ENCODE assay signal across 20 mouse cellular contexts in genomic region chr6:135313981-135314380, GRCm38 (mm10). TPM values are rescaled to one million over a fixed set of nuclear protein-coding genes. Genes with fewer than 3 reads are reported as not detected.
A peak's percentile ranks its signal among the peaks of the same experiment; 100 is the strongest.
DNase-seq lines count a peak whose midpoint lies in the region; ATAC-seq and TF ChIP-seq lines count a peak whose summit lies in the region.
"Had no signal": no experiment of that assay in that cellular context is flagged by ENCODE, and none has a peak within 500 bp of the region (broad histone marks: within the 10 kb centered on the region; RNA-seq: fewer than 3 reads in every experiment).

No protein-coding gene starts in this region.

- H3K4me3 ChIP-seq in kidney, postnatal 0 days (replicated peaks; ENCODE audit: low read depth, low read length), result no peak overlapping the region
- H3K4me3 ChIP-seq: hindbrain, embryonic 13.5 days; intestine, embryonic 15.5 days; layer of hippocampus, adult 2 months; left cerebral cortex, adult 2 months; limb, embryonic 13.5 days had no signal

- no peak for ATAC-seq in kidney, postnatal 0 days (replicated peaks; ENCODE audit: low FRiP score, low read depth)
- ATAC-seq in megakaryocyte, adult 5-6 weeks (ENCODE audit: poor library complexity, severe bottlenecking), result no peak
- ATAC-seq: forebrain, embryonic 14.5 days; intestine, embryonic 15.5 days; midbrain, embryonic 16.5 days had no signal

- no peak overlapping the region for H3K4me2 ChIP-seq in kidney, postnatal 0 days (ENCODE audit: low read length)
- H3K4me2 ChIP-seq: hindbrain, embryonic 13.5 days; intestine, embryonic 15.5 days; limb, embryonic 13.5 days had no signal

- no peaks in the 10 kb centered on the region for H3K36me3 ChIP-seq in kidney, postnatal 0 days (ENCODE audit: insufficient read depth, low read length)
- H3K36me3 ChIP-seq: hindbrain, embryonic 13.5 days; intestine, embryonic 15.5 days; limb, embryonic 13.5 days had no signal

- H3K27me3 ChIP-seq in kidney, postnatal 0 days (ENCODE audit: insufficient read depth, low read length), result no peaks in the 10 kb centered on the region
- H3K27me3 ChIP-seq: hindbrain, embryonic 13.5 days; intestine, embryonic 15.5 days; limb, embryonic 13.5 days had no signal

- TF ChIP-seq CTCF in kidney, postnatal 0 days (IDR thresholded peaks at IDR 0.05; ENCODE audit: low read depth), result no peak

- no peak overlapping the region for H3K9ac ChIP-seq in kidney, postnatal 0 days (ENCODE audit: low read depth, low read length)
- H3K9ac ChIP-seq: hindbrain, embryonic 13.5 days; intestine, embryonic 15.5 days; limb, embryonic 13.5 days had no signal

- DNase-seq in adrenal gland, postnatal 10 days, result peak; percentile 15
- no peak for DNase-seq in adrenal gland, postnatal 14 days
- peak; percentile 46 for DNase-seq in kidney, postnatal 0 days (ENCODE audit: low spot score)
- no peak for DNase-seq in kidney, adult 11 months
- peak; percentile 33 for DNase-seq in ZHBTc4 (ENCODE audit: low read depth, low spot score)
- DNase-seq in gastrocnemius, postnatal 25 days, result peak; percentile 75
- no peak for DNase-seq in spleen, postnatal 10 days (ENCODE audit: low spot score in 2 of 2)
- DNase-seq: cerebellum, postnatal 25 days; lung, adult 18-20 months; right cerebral cortex, postnatal 14 days had no signal

- H3K27ac ChIP-seq in kidney, postnatal 0 days, result no peak overlapping the region
- H3K27ac ChIP-seq: hindbrain, embryonic 13.5 days; intestine, embryonic 15.5 days; layer of hippocampus, adult 2 months; left cerebral cortex, adult 2 months; limb, embryonic 13.5 days had no signal

- no peaks in the 10 kb centered on the region for H3K9me3 ChIP-seq in kidney, postnatal 0 days (replicated peaks; ENCODE audit: low read length)
- H3K9me3 ChIP-seq: hindbrain, embryonic 13.5 days; intestine, embryonic 15.5 days; limb, embryonic 13.5 days had no signal

- H3K4me1 ChIP-seq in kidney, postnatal 0 days (replicated peaks; ENCODE audit: insufficient read depth, low read length), result 0 out of 2 replicates have a peak, but pooled peaks cover 6% of the 10 kb centered on the region
- H3K4me1 ChIP-seq: hindbrain, embryonic 13.5 days; intestine, embryonic 15.5 days had no signal

- 39% methylated on average over 9 of the region's 9 CpGs for WGBS in kidney, postnatal 0 days

RNA-seq across cellular contexts. Expression of gene Pbp2, which starts 3.8 kb away (rescaled TPM):
- total RNA-seq in adrenal gland, postnatal 10 days (2021), result not detected
- not detected in 2 replicates for total RNA-seq in adrenal gland, postnatal 14 days (2021)
- 0.20 and 0.42 TPM in 2 replicates for polyA plus RNA-seq in kidney, postnatal 0 days (2015; fragmentation: Nextera tagmentation; extraction: Ambion mirVana)
- total RNA-seq in gastrocnemius, postnatal 25 days (2021), result not detected
- not detected in 2 replicates for total RNA-seq in megakaryocyte, adult 5-6 weeks (2015)
- total RNA-seq in megakaryocyte, adult 5-6 weeks (2017), result not detected in 2 replicates
- total RNA-seq: megakaryocyte progenitor cell, adult 5-6 weeks had no signal
- polyA plus RNA-seq: forebrain, embryonic 14.5 days; midbrain, embryonic 16.5 days; neural tube, embryonic 11.5 days had no signal

RNA-seq across cellular contexts. Expression of gene Emp1, which starts 48.4 kb away (rescaled TPM):
- total RNA-seq in adrenal gland, postnatal 10 days (2021), result 10 to 100 TPM; 89.8 to 92.9 TPM
- total RNA-seq in adrenal gland, postnatal 14 days (2021), result 56.4 and 62.6 TPM in 2 replicates
- 54.7 and 55.7 TPM in 2 replicates for polyA plus RNA-seq in kidney, postnatal 0 days (2015; fragmentation: Nextera tagmentation; extraction: Ambion mirVana)
- total RNA-seq in gastrocnemius, postnatal 25 days (2021), result 10 to 100 TPM; 47.3 to 59.7 TPM
- total RNA-seq in megakaryocyte, adult 5-6 weeks (2015), result 0.80 and 0.83 TPM in 2 replicates
- 2.2 and 3.0 TPM in 2 replicates for total RNA-seq in megakaryocyte, adult 5-6 weeks (2017)

RNA-seq across cellular contexts. Expression of gene Gsg1, which starts 59.8 kb away (rescaled TPM):
- not detected for total RNA-seq in adrenal gland, postnatal 10 days (2021)
- total RNA-seq in adrenal gland, postnatal 14 days (2021), result not detected in 2 replicates
- 0.37 and 0.62 TPM in 2 replicates for polyA plus RNA-seq in kidney, postnatal 0 days (2015; fragmentation: Nextera tagmentation; extraction: Ambion mirVana)
- not detected for total RNA-seq in gastrocnemius, postnatal 25 days (2021)
- not detected in 2 replicates for total RNA-seq in megakaryocyte, adult 5-6 weeks (2015)
- 0.44 TPM in 1 of 2 replicates, not detected in the other for total RNA-seq in megakaryocyte, adult 5-6 weeks (2017)
- total RNA-seq: left cerebral cortex, adult 2 months; megakaryocyte progenitor cell, adult 5-6 weeks had no signal

Comparison
In these comparisons a context has a peak if more than half of its experiments do, and no peak if none do; other contexts are left out.
1. DNase-seq: peak in adrenal gland, postnatal 10 days (single experiment), kidney, postnatal 0 days (single experiment), ZHBTc4 (single experiment) and gastrocnemius, postnatal 25 days (single experiment); none in adrenal gland, postnatal 14 days (single experiment), kidney, adult 11 months (single experiment) and spleen, postnatal 10 days (0 of 2).
2. RNA of gene Emp1, which starts 48.4 kb away (total RNA-seq): 89.8 to 92.9 TPM in adrenal gland, postnatal 10 days, 56.4 to 62.6 TPM in adrenal gland, postnatal 14 days and 47.3 to 59.7 TPM in gastrocnemius, postnatal 25 days; 0.80 to 3.0 TPM in megakaryocyte, adult 5-6 weeks; every median in the first group is over 10 times any median in the second.